In genomic region chr4:56673868-56674267, GRCm38 (mm10) we compare ENCODE assay signal across 24 mouse cellular contexts.
DNase-seq lines count a peak whose midpoint lies in the region; ATAC-seq and TF ChIP-seq lines count a peak whose summit lies in the region.
"Had no signal": no experiment of that assay in that cellular context is flagged by ENCODE, and none has a peak within 500 bp of the region (broad histone marks: within the 10 kb centered on the region; RNA-seq: fewer than 3 reads in every experiment).

No protein-coding gene starts in this region.

- TF ChIP-seq CTCF in CH12.LX (conservative IDR thresholded peaks at IDR 0.05 in 1 of 2, IDR thresholded peaks at IDR 0.05 in 1 of 2; ENCODE audit: low read depth in 2 of 2, low read length in 2 of 2): no peak

- no peaks in the 10 kb centered on the region for H3K79me2 ChIP-seq in CH12.LX (replicated peaks; ENCODE audit: control insufficient read depth, extremely low read depth, insufficient read depth, poor library complexity, severe bottlenecking)

- in situ Hi-C loops in CH12.LX (cut with MboI; ENCODE audit: low pct_ligation_motif_present, low pct_unique_long_range_greater_than_20kb, low sequenced_read_pairs): no loop called here

- H3K4me3 ChIP-seq in CH12.LX (replicated peaks in 1 of 3; ENCODE audit: low read depth in 2 of 3, low read length in 2 of 3, poor library complexity in 1 of 3): no peak overlapping the region
- H3K4me3 ChIP-seq in midbrain, embryonic 15.5 days: no peak overlapping the region
- no peak overlapping the region for H3K4me3 ChIP-seq in forebrain, embryonic 16.5 days (replicated peaks; ENCODE audit: low read length)
- H3K4me3 ChIP-seq: embryonic facial prominence, embryonic 12.5 days; hindbrain, embryonic 10.5 days; limb, embryonic 12.5 days; liver, embryonic 15.5 days; stomach, embryonic 15.5 days had no signal

- 88% methylated on average over 4 of the region's 4 CpGs for WGBS in midbrain, embryonic 15.5 days
- WGBS in forebrain, embryonic 16.5 days: 86% methylated on average over 4 of the region's 4 CpGs

- no peak for TF ChIP-seq POLR2A in CH12.LX (IDR thresholded peaks at IDR 0.05; ENCODE audit: low read depth, low read length)

- DNase-seq in CH12.LX (ENCODE audit: extremely low read depth): peak; percentile 55
- DNase-seq in adrenal gland, postnatal 14 days: peak; percentile 55
- peak; percentile 78 for DNase-seq in thymus, postnatal 0 days (ENCODE audit: low spot score)
- DNase-seq in thymus, postnatal 4 days: peak; percentile 46
- DNase-seq in gastrocnemius, postnatal 4 days (ENCODE audit: low spot score in 2 of 2): no peak
- DNase-seq: cerebellum, adult 11 months; cerebellum, adult 9-10 months; embryo, embryonic 11 days; heart, postnatal 14 days; kidney, adult 18-20 months; lung, embryonic 14.5 days; lung, postnatal 14 days; midbrain, embryonic 14.5 days; right cerebral cortex, postnatal 25 days had no signal

- peak; percentile 74 for TF ChIP-seq EP300 in CH12.LX (IDR thresholded peaks at IDR 0.05; ENCODE audit: low read length)

- no peak overlapping the region for H3K27ac ChIP-seq in CH12.LX (ENCODE audit: insufficient read depth, low read depth)
- H3K27ac ChIP-seq in midbrain, embryonic 15.5 days: no peak overlapping the region
- no peak overlapping the region for H3K27ac ChIP-seq in forebrain, embryonic 16.5 days (ENCODE audit: low read length)
- H3K27ac ChIP-seq: embryonic facial prominence, embryonic 12.5 days; hindbrain, embryonic 10.5 days; limb, embryonic 12.5 days; liver, embryonic 15.5 days; stomach, embryonic 15.5 days had no signal

- peaks cover 3 to 12% of the 10 kb centered on the region in 2 experiments; a peak in 3 of 4 replicates for H3K4me1 ChIP-seq in CH12.LX (ENCODE audit: control insufficient read depth in 1 of 2, insufficient read depth in 2 of 2)
- no peaks in the 10 kb centered on the region for H3K4me1 ChIP-seq in midbrain, embryonic 15.5 days
- no peaks in the 10 kb centered on the region for H3K4me1 ChIP-seq in forebrain, embryonic 16.5 days (replicated peaks; ENCODE audit: control insufficient read depth, insufficient read depth, low read length)
- H3K4me1 ChIP-seq: embryonic facial prominence, embryonic 12.5 days; hindbrain, embryonic 10.5 days; limb, embryonic 12.5 days; liver, embryonic 15.5 days; stomach, embryonic 15.5 days had no signal

- no peak overlapping the region for H3K4me2 ChIP-seq in CH12.LX (ENCODE audit: insufficient read depth, low read depth, poor library complexity, severe bottlenecking)
- H3K4me2 ChIP-seq in midbrain, embryonic 15.5 days: no peak overlapping the region
- no peak overlapping the region for H3K4me2 ChIP-seq in forebrain, embryonic 16.5 days (ENCODE audit: low read length)
- H3K4me2 ChIP-seq: embryonic facial prominence, embryonic 12.5 days; limb, embryonic 12.5 days; liver, embryonic 15.5 days; lung, embryonic 14.5 days; stomach, embryonic 15.5 days had no signal

- no peaks in the 10 kb centered on the region for H3K36me3 ChIP-seq in CH12.LX (replicated peaks in 1 of 2; ENCODE audit: control insufficient read depth in 1 of 2, insufficient read depth in 1 of 2, low read length in 1 of 2)
- no peaks in the 10 kb centered on the region for H3K36me3 ChIP-seq in midbrain, embryonic 15.5 days (replicated peaks)
- no peaks in the 10 kb centered on the region for H3K36me3 ChIP-seq in forebrain, embryonic 16.5 days (ENCODE audit: control insufficient read depth, insufficient read depth)
- H3K36me3 ChIP-seq: embryonic facial prominence, embryonic 12.5 days; hindbrain, embryonic 10.5 days; limb, embryonic 12.5 days; liver, embryonic 15.5 days; stomach, embryonic 15.5 days had no signal

- no peaks in the 10 kb centered on the region for H3K27me3 ChIP-seq in CH12.LX (replicated peaks)
- no peaks in the 10 kb centered on the region for H3K27me3 ChIP-seq in midbrain, embryonic 15.5 days (replicated peaks)
- H3K27me3 ChIP-seq in forebrain, embryonic 16.5 days (replicated peaks; ENCODE audit: control insufficient read depth, insufficient read depth, low read length): no peaks in the 10 kb centered on the region
- H3K27me3 ChIP-seq: embryonic facial prominence, embryonic 12.5 days; limb, embryonic 12.5 days; liver, embryonic 15.5 days; stomach, embryonic 15.5 days had no signal

- dilution Hi-C loops in CH12.LX (cut with MboI; ENCODE audit: extremely low pct_ligation_motif_present, extremely low pct_unique_long_range_greater_than_20kb, low sequenced_read_pairs): no loop called here

- no peak for ATAC-seq in midbrain, embryonic 15.5 days (replicated peaks)
- no peak for ATAC-seq in forebrain, embryonic 16.5 days
- ATAC-seq: CD4-positive, CD25-positive, alpha-beta regulatory T cell, adult 4 months; forebrain, embryonic 14.5 days; hindbrain, embryonic 16.5 days had no signal

- no peak overlapping the region for H3K9ac ChIP-seq in CH12.LX (ENCODE audit: insufficient read depth, low read depth)
- H3K9ac ChIP-seq in midbrain, embryonic 15.5 days: no peak overlapping the region
- H3K9ac ChIP-seq in forebrain, embryonic 16.5 days (replicated peaks; ENCODE audit: low read depth, low read length): no peak overlapping the region
- H3K9ac ChIP-seq: embryonic facial prominence, embryonic 12.5 days; limb, embryonic 12.5 days; liver, embryonic 15.5 days; lung, embryonic 14.5 days; stomach, embryonic 15.5 days had no signal

- H3K9me3 ChIP-seq in CH12.LX (replicated peaks; ENCODE audit: low read length): peaks cover 2% of the 10 kb centered on the region
- no peaks in the 10 kb centered on the region for H3K9me3 ChIP-seq in midbrain, embryonic 15.5 days
- peaks cover 4% of the 10 kb centered on the region; the same call in 1 of the 2 replicates for H3K9me3 ChIP-seq in forebrain, embryonic 16.5 days (ENCODE audit: control insufficient read depth, low read length)
- H3K9me3 ChIP-seq: liver, embryonic 15.5 days; stomach, embryonic 15.5 days had no signal

- no peak for TF ChIP-seq RAD21 in CH12.LX (IDR thresholded peaks at IDR 0.05; ENCODE audit: low read depth, low read length)

TF ChIP-seq in CH12.LX, 34 proteins besides CTCF, POLR2A, EP300 and RAD21:
- no peak for TF ChIP-seq E2F4 (IDR thresholded peaks at IDR 0.05; ENCODE audit: insufficient replicate concordance, low read depth, low read length)
- no peak for TF ChIP-seq TBP (conservative IDR thresholded peaks at IDR 0.05; ENCODE audit: low read depth, low read length)
- TF ChIP-seq USF1 (IDR thresholded peaks at IDR 0.05; ENCODE audit: low read depth, low read length): peak; percentile 20; the same call in 1 of the 2 replicates
- no peak for TF ChIP-seq PAX5 (IDR thresholded peaks at IDR 0.05; ENCODE audit: low read length)
- TF ChIP-seq BHLHE40 (IDR thresholded peaks at IDR 0.05; ENCODE audit: low read depth, low read length): peak; percentile 62
- TF ChIP-seq MAFK (IDR thresholded peaks at IDR 0.05; ENCODE audit: insufficient replicate concordance, low read length): no peak
- TF ChIP-seq ZC3H11A (IDR thresholded peaks at IDR 0.05; ENCODE audit: low read depth, low read length): no peak
- TF ChIP-seq UBTF (IDR thresholded peaks at IDR 0.05; ENCODE audit: low read depth, low read length): no peak
- no peak for TF ChIP-seq ELF1 (IDR thresholded peaks at IDR 0.05; ENCODE audit: low read depth, low read length)
- TF ChIP-seq CHD1 (IDR thresholded peaks at IDR 0.05; ENCODE audit: low read depth, low read length): no peak
- no peak for TF ChIP-seq KAT2A (IDR thresholded peaks at IDR 0.05; ENCODE audit: insufficient replicate concordance, low read length)
- no peak for TF ChIP-seq MYC (IDR thresholded peaks at IDR 0.05; ENCODE audit: low read depth, low read length)
- no peak for TF ChIP-seq POLR2AphosphoS2 (IDR thresholded peaks at IDR 0.05; ENCODE audit: low read depth, low read length)
- no peak for TF ChIP-seq MXI1 (IDR thresholded peaks at IDR 0.05; ENCODE audit: low read depth, low read length)
- TF ChIP-seq MAX (IDR thresholded peaks at IDR 0.05; ENCODE audit: low read length): no peak
- TF ChIP-seq JUN (IDR thresholded peaks at IDR 0.05; ENCODE audit: insufficient read depth, low read depth, low read length): peak; percentile 50
- TF ChIP-seq ETS1 (conservative IDR thresholded peaks at IDR 0.05; ENCODE audit: low read depth, low read length): peak; percentile 80
- peak; percentile 15; the same call in 1 of the 2 replicates for TF ChIP-seq IRF4 (IDR thresholded peaks at IDR 0.05; ENCODE audit: low read depth, low read length)
- no peak for TF ChIP-seq HCFC1 (IDR thresholded peaks at IDR 0.05; ENCODE audit: low read depth, low read length)
- no peak for TF ChIP-seq SMC3 (IDR thresholded peaks at IDR 0.05; ENCODE audit: low read depth, low read length)
- peak; percentile 78; the same call in 1 of the 2 replicates for TF ChIP-seq TCF12 (IDR thresholded peaks at IDR 0.05; ENCODE audit: low read depth, low read length)
- TF ChIP-seq RCOR1 (conservative IDR thresholded peaks at IDR 0.05; ENCODE audit: low read depth, low read length): no peak
- no peak for TF ChIP-seq MAZ (IDR thresholded peaks at IDR 0.05; ENCODE audit: low read depth, low read length)
- no peak for TF ChIP-seq SIN3A (IDR thresholded peaks at IDR 0.05; ENCODE audit: low read length)
- TF ChIP-seq CHD2 (IDR thresholded peaks at IDR 0.05; ENCODE audit: low read length): no peak
- TF ChIP-seq GABPA (IDR thresholded peaks at IDR 0.05; ENCODE audit: insufficient replicate concordance, low read depth, low read length): no peak
- no peak for TF ChIP-seq ZKSCAN1 (IDR thresholded peaks at IDR 0.05; ENCODE audit: borderline replicate concordance, low read depth, low read length)
- TF ChIP-seq ZNF384 (IDR thresholded peaks at IDR 0.05; ENCODE audit: low read depth, low read length): no peak
- TF ChIP-seq USF2 (conservative IDR thresholded peaks at IDR 0.05; ENCODE audit: low read depth, low read length): no peak; the same call in 1 of the 2 replicates
- TF ChIP-seq ZMIZ1 (IDR thresholded peaks at IDR 0.05; ENCODE audit: low read depth, low read length): no peak
- TF ChIP-seq JUND (conservative IDR thresholded peaks at IDR 0.05; ENCODE audit: low read depth, low read length): no peak
- TF ChIP-seq MEF2A (IDR thresholded peaks at IDR 0.05; ENCODE audit: borderline replicate concordance, low read depth, low read length): no peak

Comparison
In these comparisons a context has a peak if more than half of its experiments do, and no peak if none do; other contexts are left out.
1. DNase-seq: peak in CH12.LX (single experiment), adrenal gland, postnatal 14 days (single experiment), thymus, postnatal 0 days (single experiment) and thymus, postnatal 4 days (single experiment); none in gastrocnemius, postnatal 4 days (0 of 2).